Mouse (Mus musculus): ENCODE data around the gene Aup1.

DNA sequence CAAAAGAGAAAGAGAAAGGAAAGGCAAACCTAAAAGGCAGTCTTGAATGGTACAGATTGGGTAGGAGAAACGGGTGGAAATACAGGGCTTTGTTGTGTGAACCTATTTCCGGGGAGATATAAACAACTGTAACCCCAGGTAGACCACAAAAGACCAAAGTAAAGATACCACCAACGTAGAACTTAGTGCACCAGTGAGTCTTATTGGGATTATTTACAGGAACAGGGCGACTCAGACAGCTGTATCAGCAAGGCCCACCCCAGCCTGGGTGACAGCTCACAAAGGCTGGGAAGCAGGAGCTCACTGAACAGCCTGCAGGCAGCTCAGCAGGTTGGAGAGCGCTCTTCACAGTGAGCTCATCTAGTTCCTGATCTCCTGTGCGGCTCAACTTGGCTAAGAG lies 41.6 kb downstream of the Aup1 start:
- no peak for TF ChIP-seq POLR2A (IDR thresholded peaks at IDR 0.05; ENCODE audit: low read depth, low read length)
- no peak for TF ChIP-seq CTCF (IDR thresholded peaks at IDR 0.05; ENCODE audit: borderline replicate concordance, insufficient read depth, low read length)

All from embryonic fibroblast, embryonic 13.5 days (primary cell).